Mouse (Mus musculus) kidney, embryonic 15.5 days (tissue): ENCODE data around the gene Tfb2m. TPM values are rescaled to one million over a fixed set of nuclear protein-coding genes. Genes with fewer than 3 reads are reported as not detected.

Source experiments
- ATAC-seq: fragments of 200-750 bp; cut with Nextera tagmentation; replicated peaks from 2 replicates; pipeline ENCODE4 v1.8.0; 2017; ENCODE audit warnings: moderate TSS enrichment; ENCODE audit not compliant: low FRiP score
- H3K27ac ChIP-seq: fragments of 300-500 bp; sonication (generic); 2 replicates; pipeline ENCODE4 v1.5.1; 2015; ENCODE audit warnings: mild to moderate bottlenecking, inconsistent platforms
- H3K27me3 ChIP-seq: fragments of 300-500 bp; sonication (generic); 2 replicates; pipeline ENCODE4 v1.6.1; 2015; ENCODE audit warnings: inconsistent platforms
- H3K36me3 ChIP-seq: fragments of 300-500 bp; sonication (generic); 2 replicates; pipeline ENCODE4 v1.6.1; 2015; ENCODE audit warnings: inconsistent platforms
- H3K4me1 ChIP-seq: fragments of 300-500 bp; sonication (generic); 2 replicates; pipeline ENCODE4 v1.6.1; 2015; ENCODE audit warnings: inconsistent platforms
- H3K4me2 ChIP-seq: fragments of 300-500 bp; sonication (generic); 2 replicates; pipeline ENCODE4 v1.6.1; 2015; ENCODE audit warnings: moderate library complexity, mild to moderate bottlenecking, inconsistent platforms
- H3K4me3 ChIP-seq: fragments of 300-500 bp; sonication (generic); replicated peaks from 2 replicates; pipeline ENCODE4 v1.5.1; 2015; ENCODE audit warnings: mild to moderate bottlenecking, inconsistent platforms
- H3K9ac ChIP-seq: fragments of 300-500 bp; sonication (generic); 2 replicates; pipeline ENCODE4 v1.6.1; 2015; ENCODE audit warnings: mild to moderate bottlenecking, inconsistent platforms
- H3K9me3 ChIP-seq: fragments of 300-500 bp; sonication (generic); replicated peaks from 2 replicates; pipeline ENCODE4 v1.6.1; 2016; ENCODE audit warnings: inconsistent platforms
- WGBS: fragments of 180-500 bp; shearing (Covaris S2); methylation state at CpG from one replicate; pipeline ENCODE4 v1.1.7; 2015; ENCODE audit warnings: mixed read lengths; 5-methylcytosine and 5-hydroxymethylcytosine counted together
- polyA plus RNA-seq: library from polyadenylated mRNA; unstranded; fragments of >200 nt; fragmentation: Nextera tagmentation; extraction: Ambion mirVana; gene quantifications from 2 replicates; pipeline ENCODE4 v1.2.1, GENCODE M21; 2015

The Tfb2m gene
- polyA plus RNA-seq, 1 experiment from 2014 or later: 29.2 TPM

DNA sequence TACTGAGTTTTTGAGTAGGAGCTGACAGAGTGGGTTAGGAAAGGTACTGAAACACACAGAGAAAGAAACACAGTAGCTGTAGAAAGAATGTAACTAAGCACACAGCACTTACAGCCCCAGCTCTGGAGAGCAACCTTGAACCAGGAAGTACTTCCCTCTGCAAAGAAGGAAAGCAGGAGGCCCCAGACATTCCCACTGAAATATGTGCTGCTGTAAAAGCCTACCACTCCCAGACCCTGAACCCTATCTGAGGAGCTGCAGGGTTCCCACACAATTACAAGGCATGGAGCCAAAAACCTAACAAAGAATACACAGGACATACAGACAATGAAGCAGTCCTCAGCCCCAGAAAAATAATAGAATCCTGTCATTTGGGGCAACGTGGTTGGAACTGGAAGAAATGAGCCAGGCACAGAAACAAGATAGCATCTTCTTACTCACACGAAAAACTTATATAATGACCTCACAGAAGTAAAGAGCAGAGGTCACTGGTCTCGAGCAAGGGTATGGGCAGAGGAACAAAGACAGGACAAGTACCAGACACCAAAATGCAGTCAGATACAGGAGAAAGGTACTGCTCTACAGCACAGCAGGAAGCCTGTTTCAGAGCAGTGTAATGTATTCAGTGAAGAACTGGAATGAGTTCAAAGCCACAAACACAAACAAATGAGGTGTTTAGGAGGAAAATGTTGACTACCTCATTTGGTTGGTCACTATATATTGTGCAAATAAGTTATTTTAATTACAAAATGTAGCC is 60.1 kb downstream of the Tfb2m start:
- Histone ChIP-seq H3K27me3 (no peaks in the 10 kb centered on the region), H3K9me3 (no peaks in the 10 kb centered on the region), H3K27ac (peak overlapping the region; percentile 54), H3K36me3 (no peaks in the 10 kb centered on the region), H3K4me1 (peaks cover 20% of the 10 kb centered on the region), H3K9ac (no peak overlapping the region), H3K4me3 (no peak overlapping the region), H3K4me2 (no peak overlapping the region)
- no peak for ATAC-seq
- WGBS: 29% methylated on average over 3 of the region's 3 CpGs

DNA sequence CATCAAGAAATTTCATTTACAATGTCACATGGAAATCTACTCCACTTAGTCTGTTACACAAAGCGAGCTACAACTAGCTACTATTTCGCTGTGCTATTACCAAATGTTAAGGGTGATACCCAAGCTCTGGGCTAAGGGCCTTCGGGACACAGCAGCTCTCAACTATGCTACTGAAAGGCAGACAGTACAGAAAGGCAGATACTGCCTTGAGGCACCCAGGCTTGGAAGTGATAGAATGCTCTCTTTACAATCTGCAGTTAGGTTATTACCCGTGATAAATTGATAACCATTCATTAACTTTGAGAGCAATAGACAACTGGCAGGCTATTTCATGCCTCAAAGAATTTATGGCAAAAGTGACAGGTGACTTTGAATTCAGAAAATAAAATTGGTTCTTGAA is 65.2 kb downstream of the Tfb2m start:
- Histone ChIP-seq H3K4me2 (no peak overlapping the region), H3K9me3 (no peaks in the 10 kb centered on the region), H3K4me1 (peaks cover 29% of the 10 kb centered on the region), H3K27ac (no peak overlapping the region), H3K36me3 (no peaks in the 10 kb centered on the region), H3K9ac (no peak overlapping the region), H3K4me3 (no peak overlapping the region), H3K27me3 (no peaks in the 10 kb centered on the region)
- WGBS: 57% methylated on average over 4 of the region's 4 CpGs
- no peak for ATAC-seq

Other genes starting within 250 kb of the Tfb2m start
- gene Smyd3, start 28.2 kb downstream of the Tfb2m start, polyA plus RNA-seq: 19.3 and 21.8 TPM in 2 replicates
- gene Cnst, start 103 bp upstream of the Tfb2m start, polyA plus RNA-seq: 13.8 and 15.1 TPM in 2 replicates
- gene Sccpdh, start 121.9 kb upstream of the Tfb2m start, polyA plus RNA-seq: 73.1 and 74.8 TPM in 2 replicates
- gene Kif28, start 199.0 kb upstream of the Tfb2m start, polyA plus RNA-seq: not detected in 2 replicates